Mouse (Mus musculus) inflammation-experienced regulatory T-cells, adult 6 months (primary cell): Measurements from ENCODE around the gene Aplnr. TPM values are rescaled to one million over a fixed set of nuclear protein-coding genes. Genes with fewer than 3 reads are reported as not detected.

Experiments
- ATAC-seq: one replicate; pipeline ENCODE4 v1.8.0; 2017
- polyA plus RNA-seq, 3 experiments: library from polyadenylated mRNA; unstranded; fragments of 100-300 nt; shearing (Covaris generic); gene quantifications; one replicate each; pipeline ENCODE4 v1.2.1; 2017

Aplnr gene
- polyA plus RNA-seq, 3 experiments from 2014 or later = not detected

GRCm38 (mm10) chr2:85187582-85188151 lies 51.6 kb downstream of the Aplnr start:
- ATAC-seq = no peak

Other genes with a start within 250 kb of the Aplnr start
- not detected for gene Rtn4rl2, start 249.5 kb upstream of the Aplnr start, polyA plus RNA-seq
- gene Slc43a3, start 199.6 kb upstream of the Aplnr start, polyA plus RNA-seq = 10 to 100 TPM in 1 of 3 experiments, 1 to 10 TPM in 2; 8.8 to 23.4 (median 9.2) TPM
- under 1 TPM in 1 of 3 experiments, not detected in 2; 0.73 TPM for gene Prg2, start 155.8 kb upstream of the Aplnr start, polyA plus RNA-seq
- not detected for gene Prg3, start 148.0 kb upstream of the Aplnr start, polyA plus RNA-seq
- 100 to 1,000 TPM; 151 to 189 (median 155) TPM for gene Ssrp1, start 99.0 kb upstream of the Aplnr start, polyA plus RNA-seq
- 1 to 10 TPM in 1 of 3 experiments, not detected in 2; 1.3 TPM for gene P2rx3, start 98.8 kb upstream of the Aplnr start, polyA plus RNA-seq
- 1 to 10 TPM; 4.9 to 6.6 (median 5.0) TPM for gene Tnks1bp1, start 88.2 kb upstream of the Aplnr start, polyA plus RNA-seq
- not detected for gene Lrrc55, start 61.0 kb downstream of the Aplnr start, polyA plus RNA-seq
- gene Olfr987, start 203.1 kb downstream of the Aplnr start, polyA plus RNA-seq = not detected
- not detected for gene Olfr988, start 227.0 kb downstream of the Aplnr start, polyA plus RNA-seq